Mouse (Mus musculus): ENCODE results near the gene Hcn3. TPM values are rescaled to one million over a fixed set of nuclear protein-coding genes. Genes with fewer than 3 reads are reported as not detected.
A peak's percentile ranks its signal among the peaks of the same experiment; 100 is the strongest.
"Not testable (repeated sequence)": the region's sequence is repeated elsewhere in the genome, so short reads cannot be mapped to it uniquely, and the experiment has no call there.

Hcn3 gene
- polyA plus RNA-seq, 1 experiment from 2014 or later = 3.6 TPM

GRCm38 (mm10) chr3:89161207-89161606 is 1.2 kb upstream of the Hcn3 start:
- not testable (repeated sequence) for H3K4me2 ChIP-seq (replicated peaks; ENCODE audit: low read depth, low read length); H3K27me3 ChIP-seq (ENCODE audit: control insufficient read depth, insufficient read depth, low read length); H3K9me3 ChIP-seq (ENCODE audit: control insufficient read depth, low read length); H3K36me3 ChIP-seq (ENCODE audit: control insufficient read depth, insufficient read depth, low read length); H3K4me1 ChIP-seq (replicated peaks; ENCODE audit: control insufficient read depth, insufficient read depth, low read length); H3K4me3 ChIP-seq (ENCODE audit: low read depth, low read length); DNase-seq (ENCODE audit: low spot score); H3K9ac ChIP-seq (ENCODE audit: low read depth, low read length); ATAC-seq (ENCODE audit: low FRiP score); H3K27ac ChIP-seq (ENCODE audit: low read depth, low read length)

GRCm38 (mm10) chr3:89159211-89159610 is 785 bp downstream of the Hcn3 start:
- Histone ChIP-seq H3K27me3 (ENCODE audit: control insufficient read depth, insufficient read depth, low read length) (no peaks in the 10 kb centered on the region), H3K36me3 (ENCODE audit: control insufficient read depth, insufficient read depth, low read length) (no peaks in the 10 kb centered on the region), H3K4me2 (replicated peaks; ENCODE audit: low read depth, low read length) (peak overlapping the region; percentile 96), H3K9me3 (ENCODE audit: control insufficient read depth, low read length) (no peaks in the 10 kb centered on the region), H3K4me3 (ENCODE audit: low read depth, low read length) (peak overlapping the region; percentile 70), H3K27ac (ENCODE audit: low read depth, low read length) (no peak overlapping the region), H3K9ac (ENCODE audit: low read depth, low read length) (peak overlapping the region; percentile 74), H3K4me1 (replicated peaks; ENCODE audit: control insufficient read depth, insufficient read depth, low read length) (0 out of 2 replicates have a peak, but pooled peaks cover 4% of the 10 kb centered on the region)
- ATAC-seq (ENCODE audit: low FRiP score) (0 out of 2 replicates have a peak, but pooled peaks have one; percentile 10), DNase-seq (ENCODE audit: low spot score) (peak; percentile 75)
- 1% methylated on average over 13 of the region's 13 CpGs for WGBS

GRCm38 (mm10) chr3:89158651-89159050 is 1.3 kb downstream of the Hcn3 start:
- 24% methylated on average over 7 of the region's 7 CpGs for WGBS
- DNase-seq (ENCODE audit: low spot score) = no peak
- Histone ChIP-seq H3K27me3 (ENCODE audit: control insufficient read depth, insufficient read depth, low read length) (no peaks in the 10 kb centered on the region), H3K27ac (ENCODE audit: low read depth, low read length) (no peak overlapping the region), H3K9me3 (ENCODE audit: control insufficient read depth, low read length) (no peaks in the 10 kb centered on the region), H3K9ac (ENCODE audit: low read depth, low read length) (peak overlapping the region; percentile 74; the same call in 1 of the 2 replicates), H3K4me1 (replicated peaks; ENCODE audit: control insufficient read depth, insufficient read depth, low read length) (0 out of 2 replicates have a peak, but pooled peaks cover 2% of the 10 kb centered on the region), H3K4me2 (replicated peaks; ENCODE audit: low read depth, low read length) (peak overlapping the region; percentile 96), H3K36me3 (ENCODE audit: control insufficient read depth, insufficient read depth, low read length) (no peaks in the 10 kb centered on the region), H3K4me3 (ENCODE audit: low read depth, low read length) (peak overlapping the region; percentile 70)
- no peak for ATAC-seq (ENCODE audit: low FRiP score)

- Histone ChIP-seq H3K27me3 (ENCODE audit: control insufficient read depth, insufficient read depth, low read length) (no peaks in the 10 kb centered on the region), H3K9me3 (ENCODE audit: control insufficient read depth, low read length) (no peaks in the 10 kb centered on the region), H3K27ac (ENCODE audit: low read depth, low read length) (no peak overlapping the region), H3K36me3 (ENCODE audit: control insufficient read depth, insufficient read depth, low read length) (no peaks in the 10 kb centered on the region), H3K4me1 (replicated peaks; ENCODE audit: control insufficient read depth, insufficient read depth, low read length) (0 out of 2 replicates have a peak, but pooled peaks cover 2% of the 10 kb centered on the region), H3K9ac (ENCODE audit: low read depth, low read length) (no peak overlapping the region), H3K4me3 (ENCODE audit: low read depth, low read length) (no peak overlapping the region), H3K4me2 (replicated peaks; ENCODE audit: low read depth, low read length) (no peak overlapping the region)
- ATAC-seq (ENCODE audit: low FRiP score) (no peak), DNase-seq (ENCODE audit: low spot score) (no peak)
- 90% methylated on average over 8 of the region's 8 CpGs for WGBS
Measured at GRCm38 (mm10) chr3:89156951-89157350, 3.0 kb downstream of the Hcn3 start.

- H3K4me1 ChIP-seq (replicated peaks; ENCODE audit: control insufficient read depth, insufficient read depth, low read length) = peaks cover 4% of the 10 kb centered on the region
- ATAC-seq (ENCODE audit: low FRiP score) (no peak), DNase-seq (ENCODE audit: low spot score) (no peak)
- H3K36me3 ChIP-seq (ENCODE audit: control insufficient read depth, insufficient read depth, low read length) = no peaks in the 10 kb centered on the region
- 61% methylated on average over 17 of the region's 17 CpGs for WGBS
- no peaks in the 10 kb centered on the region for H3K9me3 ChIP-seq (ENCODE audit: control insufficient read depth, low read length)
- H3K4me2 ChIP-seq (replicated peaks; ENCODE audit: low read depth, low read length) = no peak overlapping the region
- no peak overlapping the region for H3K9ac ChIP-seq (ENCODE audit: low read depth, low read length)
- H3K27me3 ChIP-seq (ENCODE audit: control insufficient read depth, insufficient read depth, low read length) = no peaks in the 10 kb centered on the region; the same call in 1 of the 2 replicates
- no peak overlapping the region for H3K4me3 ChIP-seq (ENCODE audit: low read depth, low read length)
- no peak overlapping the region for H3K27ac ChIP-seq (ENCODE audit: low read depth, low read length)
Measured at GRCm38 (mm10) chr3:89152084-89152835, 7.7 kb downstream of the Hcn3 start.

- Histone ChIP-seq H3K4me3 (ENCODE audit: low read depth, low read length) (no peak overlapping the region), H3K9me3 (ENCODE audit: control insufficient read depth, low read length) (no peaks in the 10 kb centered on the region), H3K27me3 (ENCODE audit: control insufficient read depth, insufficient read depth, low read length) (no peaks in the 10 kb centered on the region; the same call in 1 of the 2 replicates), H3K4me2 (replicated peaks; ENCODE audit: low read depth, low read length) (no peak overlapping the region), H3K27ac (ENCODE audit: low read depth, low read length) (no peak overlapping the region), H3K36me3 (ENCODE audit: control insufficient read depth, insufficient read depth, low read length) (no peaks in the 10 kb centered on the region), H3K4me1 (replicated peaks; ENCODE audit: control insufficient read depth, insufficient read depth, low read length) (peaks cover 4% of the 10 kb centered on the region), H3K9ac (ENCODE audit: low read depth, low read length) (no peak overlapping the region)
- WGBS = 72% methylated on average over 14 of the region's 14 CpGs
- DNase-seq (ENCODE audit: low spot score) (no peak), ATAC-seq (ENCODE audit: low FRiP score) (no peak)
Measured at GRCm38 (mm10) chr3:89148567-89148966, 11.4 kb downstream of the Hcn3 start.

GRCm38 (mm10) chr3:89147979-89148311 is 12.1 kb downstream of the Hcn3 start:
- DNase-seq (ENCODE audit: low spot score) (no peak), ATAC-seq (ENCODE audit: low FRiP score) (0 out of 2 replicates have a peak, but pooled peaks have one; percentile 29)
- no peak overlapping the region for H3K4me3 ChIP-seq (ENCODE audit: low read depth, low read length)
- H3K27ac ChIP-seq (ENCODE audit: low read depth, low read length) = no peak overlapping the region
- H3K4me2 ChIP-seq (replicated peaks; ENCODE audit: low read depth, low read length) = peak overlapping the region; percentile 28; the same call in 1 of the 2 replicates
- 0 out of 2 replicates have a peak overlapping the region, but pooled peaks have one; percentile 27 for H3K9ac ChIP-seq (ENCODE audit: low read depth, low read length)
- 13% methylated on average over 15 of the region's 15 CpGs for WGBS
- H3K27me3 ChIP-seq (ENCODE audit: control insufficient read depth, insufficient read depth, low read length) = no peaks in the 10 kb centered on the region; the same call in 1 of the 2 replicates
- H3K36me3 ChIP-seq (ENCODE audit: control insufficient read depth, insufficient read depth, low read length) = no peaks in the 10 kb centered on the region
- H3K4me1 ChIP-seq (replicated peaks; ENCODE audit: control insufficient read depth, insufficient read depth, low read length) = peaks cover 4% of the 10 kb centered on the region
- H3K9me3 ChIP-seq (ENCODE audit: control insufficient read depth, low read length) = no peaks in the 10 kb centered on the region

- ATAC-seq (ENCODE audit: low FRiP score) (peak; percentile 70; the same call in 1 of the 2 replicates), DNase-seq (ENCODE audit: low spot score) (no peak)
- no peaks in the 10 kb centered on the region for H3K36me3 ChIP-seq (ENCODE audit: control insufficient read depth, insufficient read depth, low read length)
- no peaks in the 10 kb centered on the region; the same call in 1 of the 2 replicates for H3K27me3 ChIP-seq (ENCODE audit: control insufficient read depth, insufficient read depth, low read length)
- no peaks in the 10 kb centered on the region for H3K9me3 ChIP-seq (ENCODE audit: control insufficient read depth, low read length)
- 24% methylated on average over 26 of the region's 26 CpGs for WGBS
- no peak overlapping the region for H3K27ac ChIP-seq (ENCODE audit: low read depth, low read length)
- H3K4me1 ChIP-seq (replicated peaks; ENCODE audit: control insufficient read depth, insufficient read depth, low read length) = peaks cover 4% of the 10 kb centered on the region
- no peak overlapping the region for H3K4me3 ChIP-seq (ENCODE audit: low read depth, low read length)
- peak overlapping the region; percentile 28; the same call in 1 of the 2 replicates for H3K4me2 ChIP-seq (replicated peaks; ENCODE audit: low read depth, low read length)
- 0 out of 2 replicates have a peak overlapping the region, but pooled peaks have one; percentile 27 for H3K9ac ChIP-seq (ENCODE audit: low read depth, low read length)
Measured at GRCm38 (mm10) chr3:89147101-89147978, 12.7 kb downstream of the Hcn3 start.

Data from hindbrain, embryonic 11.5 days (tissue).